Mouse (Mus musculus) ES-E14 (cell line): Measurements from ENCODE around the gene Irs3.

Experiments
- CHD2 ChIP-seq: IDR thresholded peaks from 2 replicates; pipeline ENCODE4 v1.6.1; 2014; ENCODE audit warnings: mild to moderate bottlenecking, low read depth, low read length, inconsistent platforms
- HCFC1 ChIP-seq: IDR thresholded peaks from 2 replicates; pipeline ENCODE4 v1.6.1; 2012; ENCODE audit warnings: low read length, inconsistent platforms, borderline replicate concordance; ENCODE audit not compliant: insufficient read depth
- MAFK ChIP-seq: IDR thresholded peaks from 2 replicates; pipeline ENCODE4 v1.6.1; 2014; ENCODE audit warnings: mild to moderate bottlenecking, low read depth, low read length, inconsistent platforms; ENCODE audit not compliant: insufficient read depth
- ZC3H11A ChIP-seq: IDR thresholded peaks from 2 replicates; pipeline ENCODE4 v1.6.1; 2012; ENCODE audit warnings: low read depth, mild to moderate bottlenecking, inconsistent platforms, low read length, borderline replicate concordance
- ZNF384 ChIP-seq: IDR thresholded peaks from 2 replicates; pipeline ENCODE4 v1.6.1; 2012; ENCODE audit warnings: low read depth, low read length, inconsistent platforms

GRCm38 (mm10) chr5:137642886-137643285, 2.6 kb downstream of the Irs3 start:
- TF ChIP-seq CHD2 (no peak), HCFC1 (no peak), MAFK (no peak), ZC3H11A (no peak), ZNF384 (no peak)
